Mouse (Mus musculus) activated CD4-positive, CD25-positive, alpha-beta regulatory T cell (primary cell): ENCODE results near the gene Cfap299. TPM values are rescaled to one million over a fixed set of nuclear protein-coding genes. Genes with fewer than 3 reads are reported as not detected.

Experiments
- polyA plus RNA-seq, 2 experiments: library from polyadenylated mRNA; unstranded; fragments of 100-300 nt; shearing (Covaris generic); gene quantifications; one replicate each; pipeline ENCODE4 v1.2.1; 2017

Cfap299 gene
- polyA plus RNA-seq: not detected

DNA sequence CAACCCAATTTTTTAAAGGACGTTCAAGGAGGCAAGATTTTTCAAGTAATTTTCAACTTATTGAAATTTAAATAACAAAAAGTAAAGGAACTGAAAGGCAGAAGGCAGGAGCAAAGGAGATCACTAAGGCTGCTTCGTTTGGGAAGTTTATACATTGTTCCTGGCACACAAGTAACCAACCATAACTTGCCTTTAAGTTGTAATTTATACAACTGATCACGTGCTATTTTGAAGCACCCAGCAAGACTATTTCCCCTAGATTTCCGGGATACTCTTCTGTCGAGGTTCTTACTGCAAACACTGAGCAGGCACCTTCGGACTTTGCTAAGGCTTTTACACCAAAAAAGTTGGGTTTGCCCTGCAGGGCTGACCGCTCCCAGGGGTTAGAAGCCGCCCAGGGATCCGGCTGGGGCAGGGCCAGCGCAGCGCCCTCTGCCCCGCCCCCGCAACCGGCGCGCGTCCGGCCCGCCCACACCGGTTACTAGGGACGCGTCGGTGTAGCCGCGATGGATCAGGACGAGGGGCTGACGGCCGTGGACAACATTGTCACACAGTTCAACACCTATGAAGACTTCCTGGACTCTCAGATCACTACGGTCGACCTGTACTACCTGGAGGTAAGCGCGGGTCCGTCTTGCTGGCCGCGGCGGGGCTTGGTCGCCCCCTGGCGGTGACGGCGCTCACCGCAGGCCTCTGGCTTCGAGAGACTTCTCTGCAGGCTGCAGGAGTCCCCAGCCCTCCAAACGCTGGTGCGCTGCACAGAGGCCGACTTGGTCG, at the start of gene Cfap299:
Cfap299 (plus strand) TSS at position 457 of the 777 bp plus-strand sequence.

GRCm38 (mm10) chr5:98552395-98552794, 223.3 kb downstream of the Cfap299 start, which contains the start of gene Gm11111:
TSS of gene Gm11111 (plus strand) at chr5:98552695.

Other genes starting within 250 kb of the Cfap299 start
- gene Prdm8, start 162.1 kb upstream of the Cfap299 start, polyA plus RNA-seq: under 1 TPM in 1 of 2 experiments, not detected in 1; 0.20 TPM
- under 1 TPM in 1 of 2 experiments, not detected in 1; 0.29 TPM for gene Fgf5, start 75.1 kb upstream of the Cfap299 start, polyA plus RNA-seq
- not detected for gene Gm11111, start 223.4 kb downstream of the Cfap299 start, polyA plus RNA-seq